Mouse (Mus musculus) embryonic facial prominence, embryonic 12.5 days (tissue): ENCODE measurements around the gene Pcgf6. TPM values are rescaled to one million over a fixed set of nuclear protein-coding genes. Genes with fewer than 3 reads are reported as not detected.
A peak's percentile ranks its signal among the peaks of the same experiment; 100 is the strongest.

ENCODE experiments used
- ATAC-seq: fragments of 200-750 bp; cut with Nextera tagmentation; 2 replicates; pipeline ENCODE4 v1.8.0; 2017; ENCODE audit not compliant: insufficient number of reproducible peaks, insufficient read depth, low FRiP score, low TSS enrichment
- H3K27ac ChIP-seq: fragments of 300-500 bp; sonication (generic); 2 replicates; pipeline ENCODE4 v1.5.1; 2016; ENCODE audit warnings: mild to moderate bottlenecking
- H3K27me3 ChIP-seq: fragments of 300-500 bp; sonication (generic); 2 replicates; pipeline ENCODE4 v1.6.1; 2016; ENCODE audit warnings: mild to moderate bottlenecking, moderate library complexity
- H3K36me3 ChIP-seq: fragments of 300-500 bp; sonication (generic); 2 replicates; pipeline ENCODE4 v1.6.1; 2016; ENCODE audit warnings: mild to moderate bottlenecking
- H3K4me1 ChIP-seq: fragments of 300-500 bp; sonication (generic); 2 replicates; pipeline ENCODE4 v1.6.1; 2016
- H3K4me2 ChIP-seq: fragments of 300-500 bp; sonication (generic); replicated peaks from 2 replicates; pipeline ENCODE4 v1.6.1; 2016; ENCODE audit warnings: mild to moderate bottlenecking, moderate library complexity
- H3K4me3 ChIP-seq: fragments of 300-500 bp; sonication (generic); 2 replicates; pipeline ENCODE4 v1.5.1; 2016; ENCODE audit warnings: mild to moderate bottlenecking
- H3K9ac ChIP-seq: fragments of 300-500 bp; sonication (generic); 2 replicates; pipeline ENCODE4 v1.6.1; 2016; ENCODE audit warnings: mild to moderate bottlenecking, moderate library complexity
- H3K9me3 ChIP-seq: fragments of 300-500 bp; sonication (generic); 2 replicates; pipeline ENCODE4 v1.6.1; 2016; ENCODE audit warnings: mild to moderate bottlenecking, moderate library complexity
- WGBS: fragments of 180-500 bp; shearing (Covaris S2); methylation state at CpG from one replicate; pipeline ENCODE4 v1.1.7; 2016; 5-methylcytosine and 5-hydroxymethylcytosine counted together
- polyA plus RNA-seq: library from polyadenylated mRNA; unstranded; fragments of >200 nt; fragmentation: Nextera tagmentation; extraction: Ambion mirVana; gene quantifications from 2 replicates; pipeline ENCODE4 v1.2.1, GENCODE M21; 2016

Gene Pcgf6
- polyA plus RNA-seq, 1 experiment from 2014 or later: 31.5 TPM

GRCm38 (mm10) chr19:47049840-47050239, 866 bp downstream of the Pcgf6 start:
- H3K4me3 ChIP-seq: peak overlapping the region; percentile 85
- 7% methylated on average over 7 of the region's 7 CpGs for WGBS
- H3K27me3 ChIP-seq: no peaks in the 10 kb centered on the region
- peak overlapping the region; percentile 81 for H3K9ac ChIP-seq
- no peaks in the 10 kb centered on the region for H3K9me3 ChIP-seq
- H3K4me1 ChIP-seq: peaks cover 12% of the 10 kb centered on the region
- ATAC-seq: no peak
- H3K36me3 ChIP-seq: peaks cover 27% of the 10 kb centered on the region
- peak overlapping the region; percentile 95 for H3K27ac ChIP-seq
- peak overlapping the region; percentile 76 for H3K4me2 ChIP-seq

GRCm38 (mm10) chr19:47049061-47049460, 1.6 kb downstream of the Pcgf6 start:
- no peak for ATAC-seq
- H3K27me3 ChIP-seq: no peaks in the 10 kb centered on the region
- no peaks in the 10 kb centered on the region for H3K9me3 ChIP-seq
- peaks cover 31% of the 10 kb centered on the region for H3K36me3 ChIP-seq
- H3K9ac ChIP-seq: no peak overlapping the region; the same call in none of the 2 replicates
- H3K4me2 ChIP-seq: peak overlapping the region; percentile 76
- H3K4me3 ChIP-seq: peak overlapping the region; percentile 85; the same call in 1 of the 2 replicates
- H3K4me1 ChIP-seq: peaks cover 12% of the 10 kb centered on the region
- WGBS: 65% methylated on average over 4 of the region's 4 CpGs
- H3K27ac ChIP-seq: no peak overlapping the region

- Histone ChIP-seq H3K4me3 (no peak overlapping the region), H3K27ac (no peak overlapping the region)
- ATAC-seq: no peak
These were observed 3.4 kb downstream of the Pcgf6 start for GRCm38 (mm10) chr19:47047236-47047833.

GRCm38 (mm10) chr19:47046343-47046742, 4.4 kb downstream of the Pcgf6 start:
- Histone ChIP-seq H3K27me3 (no peaks in the 10 kb centered on the region), H3K36me3 (peaks cover 37% of the 10 kb centered on the region), H3K4me1 (peaks cover 12% of the 10 kb centered on the region), H3K27ac (no peak overlapping the region), H3K9ac (no peak overlapping the region), H3K4me3 (no peak overlapping the region), H3K4me2 (no peak overlapping the region), H3K9me3 (no peaks in the 10 kb centered on the region)
- WGBS: 89% methylated on average over 1 of the region's 1 CpGs
- no peak for ATAC-seq

More at GRCm38 (mm10) chr19:47047236-47047833, 3.4 kb downstream of the Pcgf6 start:
- H3K27me3 ChIP-seq: no peaks in the 10 kb centered on the region
- H3K9me3 ChIP-seq: no peaks in the 10 kb centered on the region
- no peak overlapping the region for H3K9ac ChIP-seq
- H3K4me1 ChIP-seq: peaks cover 12% of the 10 kb centered on the region
- WGBS: 81% methylated on average over 13 of the region's 13 CpGs
- H3K36me3 ChIP-seq: peaks cover 34% of the 10 kb centered on the region
- H3K4me2 ChIP-seq: no peak overlapping the region

- no peak overlapping the region for H3K4me3 ChIP-seq
- H3K4me2 ChIP-seq: no peak overlapping the region
- H3K36me3 ChIP-seq: peaks cover 60% of the 10 kb centered on the region
- no peak for ATAC-seq
- H3K27ac ChIP-seq: no peak overlapping the region
- H3K27me3 ChIP-seq: no peaks in the 10 kb centered on the region
- H3K4me1 ChIP-seq: no peaks in the 10 kb centered on the region
- H3K9me3 ChIP-seq: no peaks in the 10 kb centered on the region
- 85% methylated on average over 3 of the region's 3 CpGs for WGBS
- no peak overlapping the region for H3K9ac ChIP-seq
These were observed 7.1 kb downstream of the Pcgf6 start for GRCm38 (mm10) chr19:47043608-47044007.

GRCm38 (mm10) chr19:47040720-47041473, 9.8 kb downstream of the Pcgf6 start:
- H3K4me2 ChIP-seq: no peak overlapping the region
- H3K27ac ChIP-seq: no peak overlapping the region
- no peak overlapping the region for H3K9ac ChIP-seq
- no peaks in the 10 kb centered on the region for H3K4me1 ChIP-seq
- H3K27me3 ChIP-seq: no peaks in the 10 kb centered on the region
- ATAC-seq: no peak
- H3K36me3 ChIP-seq: peaks cover 55% of the 10 kb centered on the region
- no peaks in the 10 kb centered on the region for H3K9me3 ChIP-seq
- H3K4me3 ChIP-seq: no peak overlapping the region
- 89% methylated on average over 3 of the region's 3 CpGs for WGBS

GRCm38 (mm10) chr19:47036596-47036995, 14.1 kb downstream of the Pcgf6 start:
- peaks cover 71% of the 10 kb centered on the region for H3K36me3 ChIP-seq
- ATAC-seq: no peak

GRCm38 (mm10) chr19:47034916-47035315, 15.8 kb downstream of the Pcgf6 start:
- Histone ChIP-seq H3K27me3 (no peaks in the 10 kb centered on the region), H3K9ac (no peak overlapping the region), H3K9me3 (no peaks in the 10 kb centered on the region), H3K27ac (no peak overlapping the region), H3K36me3 (peaks cover 57% of the 10 kb centered on the region), H3K4me1 (no peaks in the 10 kb centered on the region), H3K4me2 (no peak overlapping the region), H3K4me3 (no peak overlapping the region)
- no peak for ATAC-seq
- whole genome bisulfite sequencing: 88% methylated on average over 4 of the region's 4 CpGs

More at GRCm38 (mm10) chr19:47036596-47036995, 14.1 kb downstream of the Pcgf6 start:
- Histone ChIP-seq H3K9me3 (no peaks in the 10 kb centered on the region), H3K27ac (no peak overlapping the region), H3K4me2 (no peak overlapping the region), H3K4me3 (no peak overlapping the region), H3K4me1 (no peaks in the 10 kb centered on the region), H3K27me3 (no peaks in the 10 kb centered on the region), H3K9ac (no peak overlapping the region)
- WGBS: 92% methylated on average over 3 of the region's 3 CpGs

GRCm38 (mm10) chr19:47031770-47032169, 18.9 kb downstream of the Pcgf6 start:
- Histone ChIP-seq H3K4me3 (no peak overlapping the region), H3K4me2 (no peak overlapping the region), H3K27ac (no peak overlapping the region), H3K9ac (no peak overlapping the region), H3K27me3 (no peaks in the 10 kb centered on the region), H3K4me1 (no peaks in the 10 kb centered on the region), H3K9me3 (no peaks in the 10 kb centered on the region), H3K36me3 (peaks cover 32% of the 10 kb centered on the region)
- ATAC-seq: no peak
- WGBS: 90% methylated on average over 6 of the region's 6 CpGs

GRCm38 (mm10) chr19:47029796-47030195, 20.9 kb downstream of the Pcgf6 start:
- H3K4me3 ChIP-seq: no peak overlapping the region
- H3K27ac ChIP-seq: no peak overlapping the region
- H3K4me2 ChIP-seq: no peak overlapping the region
- H3K9ac ChIP-seq: no peak overlapping the region
- H3K27me3 ChIP-seq: no peaks in the 10 kb centered on the region
- H3K9me3 ChIP-seq: no peaks in the 10 kb centered on the region
- no peaks in the 10 kb centered on the region for H3K4me1 ChIP-seq
- H3K36me3 ChIP-seq: peaks cover 20% of the 10 kb centered on the region
- 79% methylated on average over 9 of the region's 9 CpGs for WGBS
- ATAC-seq: no peak

- no peaks in the 10 kb centered on the region for H3K4me1 ChIP-seq
- H3K9ac ChIP-seq: no peak overlapping the region
- H3K27ac ChIP-seq: no peak overlapping the region
- H3K4me2 ChIP-seq: no peak overlapping the region
- no peaks in the 10 kb centered on the region for H3K27me3 ChIP-seq
- H3K4me3 ChIP-seq: no peak overlapping the region
- ATAC-seq: no peak
- no peaks in the 10 kb centered on the region for H3K9me3 ChIP-seq
- H3K36me3 ChIP-seq: no peaks in the 10 kb centered on the region
- 86% methylated on average over 4 of the region's 4 CpGs for WGBS
These were observed 24.2 kb downstream of the Pcgf6 start for GRCm38 (mm10) chr19:47026513-47026912.

- no peaks in the 10 kb centered on the region for H3K9me3 ChIP-seq
- no peaks in the 10 kb centered on the region for H3K27me3 ChIP-seq
- no peak overlapping the region for H3K27ac ChIP-seq
- ATAC-seq: no peak
- no peaks in the 10 kb centered on the region for H3K36me3 ChIP-seq
- H3K4me2 ChIP-seq: no peak overlapping the region
- H3K9ac ChIP-seq: no peak overlapping the region
- WGBS: 81% methylated on average over 10 of the region's 10 CpGs
- no peak overlapping the region for H3K4me3 ChIP-seq
- no peaks in the 10 kb centered on the region for H3K4me1 ChIP-seq
These were observed 25.8 kb downstream of the Pcgf6 start for GRCm38 (mm10) chr19:47024954-47025353.
